Mouse (Mus musculus) small intestine, adult 2 months (tissue): Measurements from ENCODE around the gene Lig1. TPM values are rescaled to one million over a fixed set of nuclear protein-coding genes. Genes with fewer than 3 reads are reported as not detected.

Experiments used
- H3K27ac ChIP-seq: fragments of 200-500 bp; 2 replicates; pipeline ENCODE4 v1.5.1; 2012; ENCODE audit warnings: low read depth, low read length, control low read depth, inconsistent platforms; ENCODE audit not compliant: insufficient read depth
- H3K27me3 ChIP-seq: fragments of 200-500 bp; 2 replicates; pipeline ENCODE4 v1.6.1; 2012; ENCODE audit warnings: mild to moderate bottlenecking, moderate library complexity, low read length, inconsistent platforms; ENCODE audit not compliant: control insufficient read depth, insufficient read depth
- H3K36me3 ChIP-seq: fragments of 200-500 bp; 2 replicates; pipeline ENCODE4 v1.6.1; 2012; ENCODE audit warnings: mild to moderate bottlenecking, low read length, control low read depth, inconsistent platforms; ENCODE audit not compliant: control insufficient read depth, insufficient read depth
- H3K4me1 ChIP-seq: fragments of 200-500 bp; 2 replicates; pipeline ENCODE4 v1.6.1; 2012; ENCODE audit warnings: low read length, inconsistent platforms, mixed read lengths; ENCODE audit not compliant: control insufficient read depth, insufficient read depth, insufficient read length
- H3K4me3 ChIP-seq: fragments of 200-500 bp; 2 replicates; pipeline ENCODE4 v1.5.1; 2012; ENCODE audit warnings: low read depth, mild to moderate bottlenecking, control low read depth, inconsistent platforms, low read length, moderate library complexity
- CTCF ChIP-seq: fragments of 200-500 bp; IDR thresholded peaks from 2 replicates; pipeline ENCODE4 v1.5.1; 2012; ENCODE audit warnings: low read depth, mild to moderate bottlenecking, control low read depth, inconsistent platforms, low read length, moderate library complexity, mixed read lengths; ENCODE audit not compliant: insufficient replicate concordance, insufficient read length; ENCODE audit errors: extremely low read depth
- POLR2A ChIP-seq: fragments of 200-500 bp; IDR thresholded peaks from 2 replicates; pipeline ENCODE4 v1.6.1; 2012; ENCODE audit warnings: low read depth, mild to moderate bottlenecking, control low read depth, inconsistent platforms, low read length, moderate library complexity
- WGBS: fragments of 180-500 bp; shearing (Covaris S2); methylation state at CpG from one replicate; pipeline ENCODE4 v1.1.7; 2018; 5-methylcytosine and 5-hydroxymethylcytosine counted together
- polyA plus RNA-seq: library from polyadenylated mRNA; depleted of rRNA; stranded (reverse); fragments of >200 nt; gene quantifications from 2 replicates; pipeline ENCODE4 v1.2.3, GENCODE M21; 2012

The Lig1 gene
- polyA plus RNA-seq, 1 experiment: 10.1 TPM

- Histone ChIP-seq H3K36me3 (peaks cover 8% of the 10 kb centered on the region), H3K27me3 (no peaks in the 10 kb centered on the region), H3K4me3 (no peak overlapping the region), H3K4me1 (no peaks in the 10 kb centered on the region), H3K27ac (no peak overlapping the region)
- WGBS: 83% methylated on average over 11 of the region's 11 CpGs
- TF ChIP-seq POLR2A: no peak
- no peak for TF ChIP-seq CTCF
Observed at GRCm38 (mm10) chr7:13293878-13294855, 17.1 kb downstream of the Lig1 start.

- Histone ChIP-seq H3K4me3 (no peak overlapping the region), H3K27ac (no peak overlapping the region), H3K4me1 (no peaks in the 10 kb centered on the region), H3K27me3 (no peaks in the 10 kb centered on the region), H3K36me3 (peaks cover 16% of the 10 kb centered on the region)
- 92% methylated on average over 7 of the region's 7 CpGs for WGBS
- TF ChIP-seq POLR2A: no peak
- no peak for TF ChIP-seq CTCF
Observed at GRCm38 (mm10) chr7:13295256-13295655, 18.2 kb downstream of the Lig1 start.

- H3K4me3 ChIP-seq: no peak overlapping the region
- TF ChIP-seq CTCF (no peak), POLR2A (no peak)
- WGBS: 91% methylated on average over 1 of the region's 1 CpGs
- no peaks in the 10 kb centered on the region for H3K4me1 ChIP-seq
- H3K36me3 ChIP-seq: peaks cover 22% of the 10 kb centered on the region
- no peak overlapping the region for H3K27ac ChIP-seq
- H3K27me3 ChIP-seq: no peaks in the 10 kb centered on the region
Observed at GRCm38 (mm10) chr7:13297636-13298035, 20.6 kb downstream of the Lig1 start.

GRCm38 (mm10) chr7:13298821-13299220, 21.7 kb downstream of the Lig1 start:
- Histone ChIP-seq H3K4me3 (no peak overlapping the region), H3K36me3 (peaks cover 20% of the 10 kb centered on the region), H3K4me1 (no peaks in the 10 kb centered on the region), H3K27me3 (no peaks in the 10 kb centered on the region), H3K27ac (no peak overlapping the region)
- WGBS: 95% methylated on average over 5 of the region's 5 CpGs
- TF ChIP-seq CTCF (no peak), POLR2A (no peak)

- 84% methylated on average over 1 of the region's 1 CpGs for WGBS
- Histone ChIP-seq H3K27me3 (no peaks in the 10 kb centered on the region), H3K27ac (no peak overlapping the region), H3K36me3 (peaks cover 21% of the 10 kb centered on the region), H3K4me1 (no peaks in the 10 kb centered on the region), H3K4me3 (no peak overlapping the region)
- TF ChIP-seq POLR2A: no peak
- no peak for TF ChIP-seq CTCF
Observed at GRCm38 (mm10) chr7:13301643-13302042, 24.6 kb downstream of the Lig1 start.

- no peak overlapping the region for H3K27ac ChIP-seq
- H3K36me3 ChIP-seq: peaks cover 21% of the 10 kb centered on the region
- TF ChIP-seq CTCF: no peak
- no peak for TF ChIP-seq POLR2A
- 69% methylated on average over 2 of the region's 2 CpGs for WGBS
- H3K27me3 ChIP-seq: no peaks in the 10 kb centered on the region
- no peaks in the 10 kb centered on the region for H3K4me1 ChIP-seq
- H3K4me3 ChIP-seq: no peak overlapping the region
Observed at GRCm38 (mm10) chr7:13302780-13303179, 25.7 kb downstream of the Lig1 start.

GRCm38 (mm10) chr7:13303372-13303771, 26.3 kb downstream of the Lig1 start:
- no peaks in the 10 kb centered on the region for H3K27me3 ChIP-seq
- no peak overlapping the region for H3K27ac ChIP-seq
- peaks cover 21% of the 10 kb centered on the region for H3K36me3 ChIP-seq
- H3K4me3 ChIP-seq: no peak overlapping the region
- TF ChIP-seq POLR2A: no peak
- H3K4me1 ChIP-seq: no peaks in the 10 kb centered on the region

- no peak overlapping the region for H3K27ac ChIP-seq
- peaks cover 5% of the 10 kb centered on the region; the same call in 1 of the 2 replicates for H3K4me1 ChIP-seq
- TF ChIP-seq POLR2A: no peak
- TF ChIP-seq CTCF: no peak
- 82% methylated on average over 2 of the region's 2 CpGs for WGBS
- no peaks in the 10 kb centered on the region for H3K27me3 ChIP-seq
- peaks cover 7% of the 10 kb centered on the region for H3K36me3 ChIP-seq
- H3K4me3 ChIP-seq: no peak overlapping the region
Observed at GRCm38 (mm10) chr7:13309407-13309806, 32.3 kb downstream of the Lig1 start.
